14 mouse cellular contexts compared by ENCODE assay signal in the genomic region with DNA sequence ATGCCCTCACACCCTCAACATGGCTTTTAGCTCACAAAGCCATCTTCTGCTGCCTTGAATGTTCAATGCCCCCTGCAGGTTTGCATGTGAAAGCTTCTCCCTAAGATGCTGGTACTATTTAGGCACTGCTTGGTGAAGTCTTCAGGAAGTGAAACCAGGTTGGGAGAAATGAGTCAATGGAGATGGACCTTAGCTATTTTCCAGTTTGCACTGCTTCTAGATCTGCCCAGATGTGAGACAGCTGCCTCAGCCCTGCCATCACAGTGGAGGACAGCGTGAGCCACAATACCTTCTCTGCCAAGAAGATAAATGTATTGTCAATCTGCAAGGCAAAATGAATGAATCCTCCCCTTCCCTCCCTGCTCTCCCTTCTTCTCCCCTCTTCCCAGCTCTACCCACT.
A peak's percentile ranks its signal among the peaks of the same experiment; 100 is the strongest.
DNase-seq lines count a peak whose midpoint lies in the region; ATAC-seq and TF ChIP-seq lines count a peak whose summit lies in the region.
"Had no signal": no experiment of that assay in that cellular context is flagged by ENCODE, and none has a peak within 500 bp of the region (broad histone marks: within the 10 kb centered on the region; RNA-seq: fewer than 3 reads in every experiment).

No protein-coding gene starts in this region.

- H3K4me3 ChIP-seq in heart, embryonic 12.5 days: no peak overlapping the region
- H3K4me3 ChIP-seq in lung, embryonic 14.5 days (ENCODE audit: low read depth, low read length): no peak overlapping the region
- no peak overlapping the region for H3K4me3 ChIP-seq in embryonic fibroblast, embryonic 13.5 days (ENCODE audit: insufficient read depth, low read length)
- no peak overlapping the region for H3K4me3 ChIP-seq in myocyte
- H3K4me3 ChIP-seq: hindbrain, embryonic 12.5 days; left cerebral cortex, adult 2 months; megakaryocyte, embryonic 14.5 days had no signal

- H3K9ac ChIP-seq in heart, embryonic 12.5 days: no peak overlapping the region
- H3K9ac ChIP-seq in lung, embryonic 14.5 days: no peak overlapping the region
- H3K9ac ChIP-seq: hindbrain, embryonic 12.5 days had no signal

- no peaks in the 10 kb centered on the region for H3K36me3 ChIP-seq in heart, embryonic 12.5 days
- peaks cover 4% of the 10 kb centered on the region; the same call in 1 of the 2 replicates for H3K36me3 ChIP-seq in lung, embryonic 14.5 days (ENCODE audit: insufficient read depth)
- no peaks in the 10 kb centered on the region for H3K36me3 ChIP-seq in myocyte (ENCODE audit: control insufficient read depth, insufficient read depth)
- H3K36me3 ChIP-seq: hindbrain, embryonic 12.5 days had no signal

- no peak for ATAC-seq in heart, embryonic 12.5 days (ENCODE audit: insufficient number of reproducible peaks, low FRiP score)
- ATAC-seq in lung, embryonic 14.5 days (ENCODE audit: insufficient read depth): no peak
- no peak for ATAC-seq in frontal cortex, adult (ENCODE audit: low TSS enrichment)
- ATAC-seq: CD4-positive, CD25-positive, alpha-beta regulatory T cell, adult 4 months had no signal

- peak overlapping the region; percentile 69 for H3K27ac ChIP-seq in heart, embryonic 12.5 days (ENCODE audit: poor library complexity, severe bottlenecking)
- peak overlapping the region; percentile 60; the same call in 1 of the 2 replicates for H3K27ac ChIP-seq in lung, embryonic 14.5 days (ENCODE audit: low read depth)
- 0 out of 2 replicates have a peak overlapping the region, but pooled peaks have one; percentile 2 for H3K27ac ChIP-seq in embryonic fibroblast, embryonic 13.5 days (ENCODE audit: insufficient read depth, low read length)
- H3K27ac ChIP-seq: hindbrain, embryonic 12.5 days; left cerebral cortex, adult 2 months had no signal

- no peak for DNase-seq in heart, postnatal 14 days
- DNase-seq in lung, embryonic 14.5 days: no peak
- no peak for DNase-seq in lung, postnatal 25 days (ENCODE audit: low spot score)
- no peak for DNase-seq in c-Kit-positive CD71-positive TER-119-positive erythroid progenitor cells, embryonic 14.5 days (ENCODE audit: low spot score)
- DNase-seq: cerebellum, adult 9-10 months; kidney, postnatal 36 days had no signal

- H3K79me2 ChIP-seq in myocyte (ENCODE audit: control insufficient read depth, insufficient read depth): no peaks in the 10 kb centered on the region

- no peaks in the 10 kb centered on the region for H3K9me3 ChIP-seq in heart, embryonic 12.5 days (replicated peaks)
- H3K9me3 ChIP-seq in lung, embryonic 14.5 days (ENCODE audit: low read depth, low read length): no peaks in the 10 kb centered on the region
- H3K9me3 ChIP-seq: hindbrain, embryonic 12.5 days had no signal

- WGBS in heart, embryonic 12.5 days: 50% methylated on average over 1 of the region's 1 CpGs
- 62% methylated on average over 1 of the region's 1 CpGs for WGBS in lung, embryonic 14.5 days

- no peak overlapping the region for H3K4me2 ChIP-seq in heart, embryonic 12.5 days
- H3K4me2 ChIP-seq in lung, embryonic 14.5 days: no peak overlapping the region
- H3K4me2 ChIP-seq in myocyte (ENCODE audit: low read depth): peak overlapping the region; percentile 70
- H3K4me2 ChIP-seq: hindbrain, embryonic 12.5 days had no signal

- peaks cover 33% of the 10 kb centered on the region for H3K4me1 ChIP-seq in heart, embryonic 12.5 days (replicated peaks)
- peaks cover 4% of the 10 kb centered on the region; the same call in 1 of the 2 replicates for H3K4me1 ChIP-seq in lung, embryonic 14.5 days (ENCODE audit: insufficient read depth)
- H3K4me1 ChIP-seq in embryonic fibroblast, embryonic 13.5 days (ENCODE audit: control insufficient read depth, insufficient read depth, low read length): peaks cover 11% of the 10 kb centered on the region
- H3K4me1 ChIP-seq: hindbrain, embryonic 12.5 days; megakaryocyte, embryonic 14.5 days had no signal

- H3ac ChIP-seq in myocyte (ENCODE audit: control insufficient read depth, insufficient read length): no peak overlapping the region

- TF ChIP-seq POLR2A in embryonic fibroblast, embryonic 13.5 days (IDR thresholded peaks at IDR 0.05; ENCODE audit: low read depth, low read length): no peak
- no peak for TF ChIP-seq POLR2A in myocyte (IDR thresholded peaks at IDR 0.05; ENCODE audit: insufficient read length, low read depth)

- no peaks in the 10 kb centered on the region for H3K27me3 ChIP-seq in heart, embryonic 12.5 days (replicated peaks)
- H3K27me3 ChIP-seq in lung, embryonic 14.5 days (ENCODE audit: insufficient read depth, low read length): no peaks in the 10 kb centered on the region
- no peaks in the 10 kb centered on the region for H3K27me3 ChIP-seq in myocyte (ENCODE audit: control insufficient read depth, insufficient read depth, insufficient read length)
- H3K27me3 ChIP-seq: hindbrain, embryonic 12.5 days; megakaryocyte, embryonic 14.5 days had no signal

- peak; percentile 29 for TF ChIP-seq CTCF in lung, embryonic 14.5 days (IDR thresholded peaks at IDR 0.05; ENCODE audit: low read depth)
- no peak for TF ChIP-seq CTCF in embryonic fibroblast, embryonic 13.5 days (IDR thresholded peaks at IDR 0.05; ENCODE audit: borderline replicate concordance, insufficient read depth, low read length)

- intact Hi-C loops in heart, postnatal 14 days (cut with DNase I): no loop called here

TF ChIP-seq in myocyte, 11 proteins besides CTCF, POLR2A, EP300 and RAD21:
- TF ChIP-seq USF1 (IDR thresholded peaks at IDR 0.05; ENCODE audit: low read depth) (no peak), POLR2AphosphoS2 (IDR thresholded peaks at IDR 0.05; ENCODE audit: insufficient read length, low read depth) (no peak), CEBPB (IDR thresholded peaks at IDR 0.05; ENCODE audit: insufficient read depth, poor library complexity, severe bottlenecking) (no peak), MYOD1 (IDR thresholded peaks at IDR 0.05; ENCODE audit: control insufficient read depth in 1 of 3, insufficient read length in 2 of 3, low read depth in 2 of 3) (no peak), SRF (IDR thresholded peaks at IDR 0.05; ENCODE audit: control insufficient read depth, insufficient read length, low read depth) (no peak), TCF3 (IDR thresholded peaks at IDR 0.05; ENCODE audit: insufficient read length, low read depth) (no peak), MAX (IDR thresholded peaks at IDR 0.05; ENCODE audit: low read depth) (no peak), REST (IDR thresholded peaks at IDR 0.05; ENCODE audit: insufficient read depth, insufficient read length) (no peak), E2F4 (IDR thresholded peaks at IDR 0.05; ENCODE audit: insufficient read depth) (no peak), TCF12 (IDR thresholded peaks at IDR 0.05; ENCODE audit: insufficient read depth, poor library complexity, severe bottlenecking) (no peak), MYOG (IDR thresholded peaks at IDR 0.05; ENCODE audit: control insufficient read depth in 1 of 3, insufficient read depth in 1 of 3, insufficient read length in 2 of 3, low read depth in 2 of 3) (no peak)

Comparison
In these comparisons a context has a peak if more than half of its experiments do, and no peak if none do; other contexts are left out.
1. H3K27ac ChIP-seq: peak in every context shown above with its lines; median percentile 69 in heart, embryonic 12.5 days; 60 in lung, embryonic 14.5 days; 2 in embryonic fibroblast, embryonic 13.5 days.